Mouse (Mus musculus): ENCODE measurements at regions not wholly inside any gene's neighbourhood (a gene's known extent, or its start where the extent isn't known, plus 50 kb on each side); places are given as distances from the start of the nearest gene placed in this dataset.

- no peak for DNase-seq
Observed at GRCm38 (mm10) chr8:76309200-76309599, 590.0 kb upstream of the Nr3c2 start.

- no peak for DNase-seq
Observed at GRCm38 (mm10) chr8:76328540-76328939, 570.7 kb upstream of the Nr3c2 start.

GRCm38 (mm10) chr8:76343072-76343471, 556.2 kb upstream of the Nr3c2 start:
- DNase-seq = no peak

- no peak for DNase-seq
Observed at GRCm38 (mm10) chr8:76346150-76346549, 553.1 kb upstream of the Nr3c2 start.

GRCm38 (mm10) chr8:76346832-76347231, 552.4 kb upstream of the Nr3c2 start:
- no peak for DNase-seq

- DNase-seq = no peak
Observed at GRCm38 (mm10) chr8:76374314-76374713, 524.9 kb upstream of the Nr3c2 start.

- no peak for DNase-seq
Observed at GRCm38 (mm10) chr8:76377711-76378110, 521.5 kb upstream of the Nr3c2 start.

- DNase-seq = no peak
Observed at GRCm38 (mm10) chr8:76381643-76382042, 517.6 kb upstream of the Nr3c2 start.

- DNase-seq = no peak
Observed at GRCm38 (mm10) chr8:76383583-76384281, 515.5 kb upstream of the Nr3c2 start.

GRCm38 (mm10) chr8:76384282-76384637, 515.0 kb upstream of the Nr3c2 start:
- peak; percentile 7 for DNase-seq

- no peak for DNase-seq
Observed at GRCm38 (mm10) chr8:76392004-76392403, 507.2 kb upstream of the Nr3c2 start.

GRCm38 (mm10) chr8:76422459-76422858, 476.8 kb upstream of the Nr3c2 start:
- DNase-seq = no peak

- no peak for DNase-seq
Observed at GRCm38 (mm10) chr8:76422861-76423532, 476.2 kb upstream of the Nr3c2 start.

- no peak for DNase-seq
Observed at GRCm38 (mm10) chr8:76429818-76430217, 469.4 kb upstream of the Nr3c2 start.

- no peak for DNase-seq
Observed at GRCm38 (mm10) chr8:76432813-76433212, 466.4 kb upstream of the Nr3c2 start.

GRCm38 (mm10) chr8:76437951-76438350, 461.3 kb upstream of the Nr3c2 start:
- no peak for DNase-seq

GRCm38 (mm10) chr8:76474464-76475208, 424.6 kb upstream of the Nr3c2 start:
- no peak for DNase-seq

- DNase-seq = no peak
Observed at GRCm38 (mm10) chr8:76478966-76479365, 420.3 kb upstream of the Nr3c2 start.

GRCm38 (mm10) chr8:76503621-76504020, 395.6 kb upstream of the Nr3c2 start:
- DNase-seq = no peak

GRCm38 (mm10) chr8:76507247-76507646, 392.0 kb upstream of the Nr3c2 start:
- no peak for DNase-seq

GRCm38 (mm10) chr8:76509201-76509600, 390.0 kb upstream of the Nr3c2 start:
- DNase-seq = no peak

- no peak for DNase-seq
Observed at GRCm38 (mm10) chr8:76514132-76514531, 385.1 kb upstream of the Nr3c2 start.

- no peak for DNase-seq
Observed at GRCm38 (mm10) chr8:76538806-76539480, 360.3 kb upstream of the Nr3c2 start.

All from cerebellum, adult 9-10 months (tissue).